Mouse (Mus musculus): ENCODE measurements around the gene Gm45808. TPM values are rescaled to one million over a fixed set of nuclear protein-coding genes. Genes with fewer than 3 reads are reported as not detected.
"Not testable (repeated sequence)": the region's sequence is repeated elsewhere in the genome, so short reads cannot be mapped to it uniquely, and the experiment has no call there.

The Gm45808 gene
- polyA plus RNA-seq, 1 experiment from 2014 or later: not detected

DNA sequence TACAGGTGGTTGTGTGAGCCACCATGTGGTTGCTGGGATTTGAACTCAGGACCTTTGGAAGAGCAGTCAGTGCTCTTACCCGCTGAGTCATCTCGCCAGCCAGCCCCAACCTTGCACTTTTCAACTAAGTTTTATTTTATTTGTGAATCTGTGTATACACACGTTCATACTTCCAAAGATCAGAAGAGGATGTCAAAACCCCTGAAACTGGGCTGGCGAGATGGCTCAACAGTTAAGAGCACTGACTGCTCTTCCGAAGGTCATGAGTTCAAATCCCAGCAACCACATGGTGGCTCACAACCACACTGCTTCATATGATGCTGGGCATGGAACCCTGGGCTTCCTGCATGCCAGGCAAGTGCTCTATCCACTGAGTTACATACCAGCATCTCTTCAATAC is 1.6 kb downstream of the Gm45808 start:
- not testable (repeated sequence) for ATAC-seq (replicated peaks; ENCODE audit: insufficient number of reproducible peaks, low FRiP score, low TSS enrichment); H3K9ac ChIP-seq (ENCODE audit: low read depth, low read length); H3K27me3 ChIP-seq (ENCODE audit: control insufficient read depth, insufficient read depth, low read length); H3K4me2 ChIP-seq; H3K36me3 ChIP-seq (ENCODE audit: control insufficient read depth, insufficient read depth, low read length); H3K4me1 ChIP-seq (ENCODE audit: control insufficient read depth, insufficient read depth, low read length); H3K27ac ChIP-seq (ENCODE audit: low read depth, low read length); H3K9me3 ChIP-seq (replicated peaks; ENCODE audit: control insufficient read depth, low read length); H3K4me3 ChIP-seq (ENCODE audit: low read depth, low read length)
- 90% methylated on average over 5 of the region's 5 CpGs for WGBS (ENCODE audit: insufficient replicate concordance)

DNA sequence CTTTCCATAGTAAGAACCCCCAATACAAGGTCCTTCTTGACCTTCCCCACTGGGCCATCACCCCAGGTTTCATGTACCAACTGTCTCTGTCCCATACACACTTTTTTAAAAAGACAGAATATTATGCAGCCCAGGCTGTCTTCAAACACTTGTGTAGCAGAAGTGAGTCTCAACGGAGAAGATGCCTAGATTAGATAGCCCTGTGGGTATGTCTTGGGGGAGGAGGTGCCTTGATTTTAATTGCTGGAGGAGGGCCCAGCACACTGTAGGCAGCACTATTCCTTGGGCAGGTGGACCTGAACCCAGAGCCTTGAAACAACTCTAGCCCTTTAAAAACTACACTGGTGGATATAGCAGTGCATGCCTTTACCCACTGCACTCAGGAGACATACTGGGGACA is 4.4 kb downstream of the Gm45808 start:
- no peaks in the 10 kb centered on the region for H3K27me3 ChIP-seq (ENCODE audit: control insufficient read depth, insufficient read depth, low read length)
- H3K4me3 ChIP-seq (ENCODE audit: low read depth, low read length): no peak overlapping the region
- no peaks in the 10 kb centered on the region for H3K4me1 ChIP-seq (ENCODE audit: control insufficient read depth, insufficient read depth, low read length)
- 61% methylated on average over 1 of the region's 1 CpGs for WGBS (ENCODE audit: insufficient replicate concordance)
- H3K27ac ChIP-seq (ENCODE audit: low read depth, low read length): no peak overlapping the region
- no peaks in the 10 kb centered on the region for H3K36me3 ChIP-seq (ENCODE audit: control insufficient read depth, insufficient read depth, low read length)
- H3K9ac ChIP-seq (ENCODE audit: low read depth, low read length): no peak overlapping the region
- H3K4me2 ChIP-seq: no peak overlapping the region
- no peak for ATAC-seq (replicated peaks; ENCODE audit: insufficient number of reproducible peaks, low FRiP score, low TSS enrichment)
- no peaks in the 10 kb centered on the region for H3K9me3 ChIP-seq (replicated peaks; ENCODE audit: control insufficient read depth, low read length)

DNA sequence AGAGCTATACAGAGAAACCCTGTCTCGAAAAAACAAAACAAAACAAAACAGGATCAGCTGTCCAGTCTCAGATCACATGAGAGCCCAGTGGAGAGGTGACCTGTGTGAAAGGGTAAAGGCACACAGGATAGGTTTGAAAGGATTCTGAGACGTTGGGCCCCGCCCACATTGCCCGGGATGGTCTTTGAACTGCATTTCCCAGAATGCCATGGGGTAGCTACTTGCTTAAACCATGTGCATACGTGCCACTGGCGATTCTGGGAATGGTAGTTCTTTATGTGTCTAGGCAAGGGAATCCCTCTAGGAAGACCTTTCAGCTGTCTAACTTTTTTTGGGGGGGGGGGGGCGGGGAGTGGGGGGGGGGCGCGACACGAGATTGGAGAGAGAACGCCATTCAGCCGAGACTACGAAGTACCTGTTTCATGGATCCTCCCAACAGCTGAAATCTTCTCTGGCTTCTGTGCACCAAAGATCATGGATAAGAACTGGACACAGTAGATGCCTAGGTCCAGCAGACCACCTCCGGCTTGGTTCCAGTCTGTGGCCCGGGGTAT is 5.2 kb downstream of the Gm45808 start, which contains the start of gene Tulp2:
TSS of gene Tulp2 (plus strand) at position 504 of the 554 bp plus-strand sequence.
- WGBS (ENCODE audit: insufficient replicate concordance): 44% methylated on average over 15 of the region's 15 CpGs
- H3K9me3 ChIP-seq (replicated peaks; ENCODE audit: control insufficient read depth, low read length): no peaks in the 10 kb centered on the region
- no peak within 1 kb of the TSS for H3K9ac ChIP-seq (ENCODE audit: low read depth, low read length)
- H3K36me3 ChIP-seq (ENCODE audit: control insufficient read depth, insufficient read depth, low read length): no peaks in the 10 kb centered on the region
- H3K4me2 ChIP-seq: no peak within 1 kb of the TSS
- peak; percentile 60; the same call in 1 of the 2 replicates for ATAC-seq (replicated peaks; ENCODE audit: insufficient number of reproducible peaks, low FRiP score, low TSS enrichment)
- H3K27ac ChIP-seq (ENCODE audit: low read depth, low read length): no peak within 1 kb of the TSS
- H3K27me3 ChIP-seq (ENCODE audit: control insufficient read depth, insufficient read depth, low read length): no peaks in the 10 kb centered on the region
- no peak within 1 kb of the TSS for H3K4me3 ChIP-seq (ENCODE audit: low read depth, low read length)
- no peaks in the 10 kb centered on the region for H3K4me1 ChIP-seq (ENCODE audit: control insufficient read depth, insufficient read depth, low read length)

DNA sequence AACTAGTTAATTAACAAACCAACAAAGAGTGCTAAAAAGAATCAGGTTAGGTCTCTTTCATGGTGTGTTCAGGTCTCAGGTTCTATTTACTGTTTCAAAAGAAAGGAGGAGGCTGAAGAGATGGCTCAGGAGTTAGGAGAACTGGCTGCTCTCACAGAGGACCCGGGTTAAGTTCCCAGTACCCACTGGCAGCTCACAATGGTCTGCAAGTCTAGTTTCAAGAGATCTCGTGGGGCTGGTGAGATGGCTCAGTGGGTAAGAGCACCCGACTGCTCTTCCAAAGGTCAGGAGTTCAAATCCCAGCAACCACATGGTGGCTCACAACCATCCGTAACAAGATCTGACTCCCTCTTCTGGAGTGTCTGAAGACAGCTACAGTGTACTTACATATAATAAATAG is 6.3 kb downstream of the Gm45808 start:
- not testable (repeated sequence) for ATAC-seq (replicated peaks; ENCODE audit: insufficient number of reproducible peaks, low FRiP score, low TSS enrichment); H3K27me3 ChIP-seq (ENCODE audit: control insufficient read depth, insufficient read depth, low read length); H3K4me2 ChIP-seq; H3K9ac ChIP-seq (ENCODE audit: low read depth, low read length); H3K9me3 ChIP-seq (replicated peaks; ENCODE audit: control insufficient read depth, low read length); H3K4me1 ChIP-seq (ENCODE audit: control insufficient read depth, insufficient read depth, low read length); H3K36me3 ChIP-seq (ENCODE audit: control insufficient read depth, insufficient read depth, low read length); H3K4me3 ChIP-seq (ENCODE audit: low read depth, low read length); H3K27ac ChIP-seq (ENCODE audit: low read depth, low read length)
- 75% methylated on average over 3 of the region's 4 CpGs for WGBS (ENCODE audit: insufficient replicate concordance)

DNA sequence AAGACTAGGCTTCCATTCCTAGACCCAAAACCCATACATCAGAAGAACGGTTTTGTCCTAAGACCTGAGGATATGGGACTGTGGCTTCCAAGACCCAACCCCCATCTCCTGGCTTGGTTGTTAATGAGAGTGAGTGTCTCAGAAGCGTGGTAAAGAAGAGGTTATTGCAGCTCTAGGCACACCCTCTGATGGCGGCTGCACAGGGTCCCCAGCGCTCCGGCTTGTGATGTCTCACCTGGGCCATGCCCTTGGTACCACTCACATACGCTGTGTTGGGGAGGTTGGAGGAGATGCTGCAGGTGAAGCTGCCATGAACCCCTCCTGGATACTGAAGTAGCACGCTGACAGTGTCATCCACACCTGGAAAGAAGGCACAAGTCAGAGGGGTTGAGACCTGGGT is 7.8 kb downstream of the Gm45808 start:
- Histone ChIP-seq H3K4me1 (ENCODE audit: control insufficient read depth, insufficient read depth, low read length) (no peaks in the 10 kb centered on the region), H3K27ac (ENCODE audit: low read depth, low read length) (no peak overlapping the region), H3K36me3 (ENCODE audit: control insufficient read depth, insufficient read depth, low read length) (no peaks in the 10 kb centered on the region), H3K9me3 (replicated peaks; ENCODE audit: control insufficient read depth, low read length) (no peaks in the 10 kb centered on the region), H3K9ac (ENCODE audit: low read depth, low read length) (no peak overlapping the region), H3K4me3 (ENCODE audit: low read depth, low read length) (no peak overlapping the region), H3K27me3 (ENCODE audit: control insufficient read depth, insufficient read depth, low read length) (no peaks in the 10 kb centered on the region), H3K4me2 (no peak overlapping the region)
- no peak for ATAC-seq (replicated peaks; ENCODE audit: insufficient number of reproducible peaks, low FRiP score, low TSS enrichment)
- 96% methylated on average over 7 of the region's 7 CpGs for WGBS (ENCODE audit: insufficient replicate concordance)

DNA sequence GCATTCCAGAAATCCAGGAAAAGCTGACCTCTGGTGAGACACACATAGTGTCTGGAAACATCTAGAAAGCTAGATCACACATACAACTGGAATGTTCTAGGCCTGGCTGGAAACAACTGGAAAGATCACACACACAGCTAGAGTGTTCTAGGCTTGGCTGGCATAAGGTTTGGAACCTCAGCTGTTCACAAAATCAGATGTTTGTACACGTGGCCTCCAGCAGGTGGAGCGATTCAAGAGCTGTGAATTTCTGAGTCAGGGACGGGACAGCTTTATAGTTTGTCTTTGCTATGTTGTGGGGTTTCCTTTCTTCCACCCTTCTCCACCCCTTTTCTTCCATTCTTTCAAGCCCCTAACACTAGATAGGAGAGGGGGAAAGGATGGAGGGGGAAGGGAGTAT is 9.6 kb downstream of the Gm45808 start:
- Histone ChIP-seq H3K4me3 (ENCODE audit: low read depth, low read length) (no peak overlapping the region), H3K27ac (ENCODE audit: low read depth, low read length) (no peak overlapping the region), H3K9me3 (replicated peaks; ENCODE audit: control insufficient read depth, low read length) (no peaks in the 10 kb centered on the region), H3K27me3 (ENCODE audit: control insufficient read depth, insufficient read depth, low read length) (no peaks in the 10 kb centered on the region), H3K36me3 (ENCODE audit: control insufficient read depth, insufficient read depth, low read length) (no peaks in the 10 kb centered on the region), H3K4me1 (ENCODE audit: control insufficient read depth, insufficient read depth, low read length) (no peaks in the 10 kb centered on the region), H3K9ac (ENCODE audit: low read depth, low read length) (no peak overlapping the region), H3K4me2 (no peak overlapping the region)
- WGBS (ENCODE audit: insufficient replicate concordance): 24% methylated on average over 3 of the region's 3 CpGs
- ATAC-seq (replicated peaks; ENCODE audit: insufficient number of reproducible peaks, low FRiP score, low TSS enrichment): no peak

DNA sequence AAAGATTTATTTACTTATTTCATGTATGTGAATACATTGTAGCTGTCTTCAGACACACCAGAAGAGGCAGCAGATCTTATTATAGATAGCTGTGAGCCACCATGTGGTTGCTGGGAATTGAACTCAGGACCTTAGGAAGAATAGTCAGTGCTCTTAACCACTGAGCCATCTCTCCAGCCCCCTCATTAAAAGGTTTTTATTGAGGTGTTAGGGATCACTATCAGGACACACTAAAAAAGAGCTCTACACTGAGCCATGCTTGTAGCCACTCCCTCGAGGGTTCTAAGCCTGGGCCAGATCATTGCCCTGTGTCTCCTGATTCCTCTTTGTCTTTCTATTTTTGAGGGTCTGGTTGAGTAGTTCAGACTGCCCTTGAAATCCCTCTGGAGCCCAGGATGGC is 10.2 kb downstream of the Gm45808 start:
- Histone ChIP-seq H3K36me3 (ENCODE audit: control insufficient read depth, insufficient read depth, low read length) (no peaks in the 10 kb centered on the region), H3K4me2 (no peak overlapping the region), H3K9ac (ENCODE audit: low read depth, low read length) (no peak overlapping the region), H3K9me3 (replicated peaks; ENCODE audit: control insufficient read depth, low read length) (no peaks in the 10 kb centered on the region), H3K4me1 (ENCODE audit: control insufficient read depth, insufficient read depth, low read length) (no peaks in the 10 kb centered on the region), H3K27me3 (ENCODE audit: control insufficient read depth, insufficient read depth, low read length) (no peaks in the 10 kb centered on the region), H3K4me3 (ENCODE audit: low read depth, low read length) (no peak overlapping the region), H3K27ac (ENCODE audit: low read depth, low read length) (no peak overlapping the region)
- no peak for ATAC-seq (replicated peaks; ENCODE audit: insufficient number of reproducible peaks, low FRiP score, low TSS enrichment)
- WGBS (ENCODE audit: insufficient replicate concordance): 32% methylated on average over 1 of the region's 1 CpGs

DNA sequence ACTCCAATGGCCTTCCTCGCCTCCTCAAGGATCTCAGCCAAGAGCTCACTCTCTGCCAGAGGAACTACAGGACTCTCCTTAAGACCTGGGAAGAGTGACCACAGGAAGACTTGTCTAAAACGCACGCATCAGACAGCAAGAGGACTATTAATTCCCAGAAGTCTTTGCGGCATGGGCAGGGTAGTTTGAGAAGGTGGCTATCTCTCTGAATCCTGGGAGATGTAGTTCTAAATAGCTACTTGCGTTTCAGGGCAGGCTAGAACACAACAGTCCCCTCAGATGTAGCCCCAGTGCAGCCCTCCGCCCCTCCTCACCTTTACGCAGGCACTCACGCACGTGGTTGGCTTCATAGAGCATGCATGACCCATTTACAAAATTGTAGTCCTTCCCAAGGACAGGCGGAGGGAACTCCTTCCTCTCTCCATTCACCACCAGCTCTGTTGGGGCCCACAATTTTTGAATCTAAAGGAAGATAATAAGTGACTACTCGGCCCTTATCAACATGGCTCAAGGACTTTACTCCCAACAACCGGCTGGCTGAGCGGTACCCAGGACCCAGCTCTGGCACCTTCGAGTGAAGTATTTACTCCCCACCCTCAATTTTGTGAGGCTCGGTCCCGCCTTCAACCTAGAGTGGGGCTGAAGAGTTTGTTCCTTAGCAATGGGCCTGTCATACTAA is 11.2 kb downstream of the Gm45808 start:
- H3K4me2 ChIP-seq: peak overlapping the region; percentile 53
- no peaks in the 10 kb centered on the region for H3K4me1 ChIP-seq (ENCODE audit: control insufficient read depth, insufficient read depth, low read length)
- WGBS (ENCODE audit: insufficient replicate concordance): 57% methylated on average over 16 of the region's 16 CpGs
- H3K9ac ChIP-seq (ENCODE audit: low read depth, low read length): peak overlapping the region; percentile 54
- peak overlapping the region; percentile 34 for H3K4me3 ChIP-seq (ENCODE audit: low read depth, low read length)
- no peaks in the 10 kb centered on the region for H3K27me3 ChIP-seq (ENCODE audit: control insufficient read depth, insufficient read depth, low read length)
- no peaks in the 10 kb centered on the region for H3K36me3 ChIP-seq (ENCODE audit: control insufficient read depth, insufficient read depth, low read length)
- peak overlapping the region; percentile 22; the same call in 1 of the 2 replicates for H3K27ac ChIP-seq (ENCODE audit: low read depth, low read length)
- no peak for ATAC-seq (replicated peaks; ENCODE audit: insufficient number of reproducible peaks, low FRiP score, low TSS enrichment)
- no peaks in the 10 kb centered on the region for H3K9me3 ChIP-seq (replicated peaks; ENCODE audit: control insufficient read depth, low read length)

DNA sequence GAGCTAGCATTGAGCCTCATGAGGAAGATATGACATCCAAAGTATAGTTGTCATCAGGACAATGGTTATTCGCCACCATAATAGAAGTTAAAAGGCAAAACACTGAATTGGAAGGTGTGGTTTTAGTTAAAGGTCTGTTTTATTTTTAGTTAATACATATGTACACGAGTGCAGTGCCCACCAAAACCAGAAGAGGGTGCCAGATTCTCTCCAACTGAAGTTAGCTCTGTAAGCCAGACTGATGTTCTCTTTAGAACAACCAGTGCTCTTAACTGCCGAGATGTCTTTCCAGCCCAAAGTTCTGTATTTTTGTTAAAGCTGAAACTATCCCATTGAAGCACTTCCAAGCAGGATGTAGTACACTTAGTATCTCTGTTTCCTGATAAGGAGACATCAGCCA is 15.7 kb downstream of the Gm45808 start:
- H3K4me1 ChIP-seq (ENCODE audit: control insufficient read depth, insufficient read depth, low read length): peaks cover 3% of the 10 kb centered on the region

More for the DNA sequence above, 15.7 kb downstream of the Gm45808 start:
- H3K9me3 ChIP-seq (replicated peaks; ENCODE audit: control insufficient read depth, low read length): no peaks in the 10 kb centered on the region
- no peak overlapping the region for H3K27ac ChIP-seq (ENCODE audit: low read depth, low read length)
- H3K36me3 ChIP-seq (ENCODE audit: control insufficient read depth, insufficient read depth, low read length): no peaks in the 10 kb centered on the region
- H3K9ac ChIP-seq (ENCODE audit: low read depth, low read length): no peak overlapping the region
- WGBS (ENCODE audit: insufficient replicate concordance): 5% methylated on average over 3 of the region's 3 CpGs
- H3K4me2 ChIP-seq: no peak overlapping the region
- no peaks in the 10 kb centered on the region for H3K27me3 ChIP-seq (ENCODE audit: control insufficient read depth, insufficient read depth, low read length)
- ATAC-seq (replicated peaks; ENCODE audit: insufficient number of reproducible peaks, low FRiP score, low TSS enrichment): no peak
- H3K4me3 ChIP-seq (ENCODE audit: low read depth, low read length): no peak overlapping the region

Data from heart, embryonic 11.5 days (tissue).